Mouse (Mus musculus): ENCODE data around the gene Nebl. TPM values are rescaled to one million over a fixed set of nuclear protein-coding genes. Genes with fewer than 3 reads are reported as not detected.

Gene Nebl
- polyA plus RNA-seq, 1 experiment from 2014 or later: 4.4 TPM

DNA sequence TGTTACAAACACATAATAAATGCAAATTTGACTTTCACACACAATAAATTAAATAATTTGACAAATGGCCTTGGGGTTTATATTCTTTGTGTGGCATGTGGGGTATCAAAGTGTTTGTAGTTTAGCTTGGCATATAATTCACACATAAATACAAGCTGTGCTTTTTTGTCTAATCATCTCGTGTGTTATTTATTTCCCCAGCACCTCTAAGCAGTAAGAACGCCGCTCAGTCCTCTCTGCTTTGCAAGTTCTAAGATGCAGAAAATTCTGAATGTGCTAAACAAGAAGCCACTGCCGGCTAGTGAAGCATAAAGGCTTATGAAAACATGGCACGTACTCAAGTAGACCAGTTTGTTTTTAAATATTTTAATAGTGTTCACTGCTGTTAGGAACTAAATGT, 6.9 kb downstream of the Nebl start:
- no peak for ATAC-seq (ENCODE audit: insufficient read depth, low FRiP score, low read depth)
- H3K27ac ChIP-seq: no peak overlapping the region
- no peaks in the 10 kb centered on the region for H3K4me1 ChIP-seq
- no peaks in the 10 kb centered on the region for H3K36me3 ChIP-seq
- 75% methylated on average over 5 of the region's 5 CpGs for WGBS
- no peak overlapping the region for H3K4me2 ChIP-seq
- no peaks in the 10 kb centered on the region for H3K9me3 ChIP-seq
- no peak overlapping the region for H3K9ac ChIP-seq
- no peak overlapping the region for H3K4me3 ChIP-seq (replicated peaks)
- H3K27me3 ChIP-seq (replicated peaks): no peaks in the 10 kb centered on the region; the same call in 1 of the 2 replicates

DNA sequence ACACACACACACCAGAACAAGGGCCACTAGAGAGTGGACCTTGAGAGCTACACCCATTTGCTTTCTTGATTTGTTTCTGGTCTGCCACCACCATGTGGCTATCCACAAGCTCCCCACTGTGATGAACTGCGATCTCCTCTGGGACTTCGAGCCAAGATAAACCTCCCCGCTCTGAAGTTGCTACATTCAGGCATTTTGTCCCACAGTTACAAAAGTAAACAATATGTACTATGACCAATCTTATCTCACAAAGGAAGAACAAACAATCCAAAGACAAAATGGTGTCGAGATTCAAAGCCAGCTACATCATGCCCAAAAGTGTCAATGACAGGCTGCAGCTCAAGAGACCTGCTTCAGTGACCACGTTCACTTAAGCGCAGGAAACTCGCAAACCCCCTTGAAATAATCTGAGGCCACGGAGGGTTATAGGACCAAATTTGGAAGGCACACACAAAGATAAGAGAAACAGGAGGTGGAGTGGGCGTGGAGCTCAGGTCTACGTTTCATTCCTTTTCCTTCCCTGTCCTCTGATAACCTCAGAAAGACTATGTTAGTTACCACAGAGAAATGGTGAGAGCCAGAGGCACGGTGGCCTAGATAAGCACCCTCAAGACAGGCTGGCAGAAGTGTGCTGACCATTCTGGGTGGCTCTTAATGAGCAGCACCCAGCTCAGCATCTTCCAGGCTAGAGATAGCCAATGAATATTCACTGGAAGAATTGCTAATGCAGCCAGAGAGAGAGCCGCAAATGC, 7.8 kb downstream of the Nebl start:
- Histone ChIP-seq H3K4me1 (no peaks in the 10 kb centered on the region), H3K9me3 (no peaks in the 10 kb centered on the region), H3K36me3 (no peaks in the 10 kb centered on the region), H3K4me2 (no peak overlapping the region), H3K27me3 (replicated peaks) (no peaks in the 10 kb centered on the region), H3K9ac (no peak overlapping the region), H3K27ac (no peak overlapping the region), H3K4me3 (replicated peaks) (no peak overlapping the region)
- 58% methylated on average over 12 of the region's 12 CpGs for WGBS
- no peak for ATAC-seq (ENCODE audit: insufficient read depth, low FRiP score, low read depth)

DNA sequence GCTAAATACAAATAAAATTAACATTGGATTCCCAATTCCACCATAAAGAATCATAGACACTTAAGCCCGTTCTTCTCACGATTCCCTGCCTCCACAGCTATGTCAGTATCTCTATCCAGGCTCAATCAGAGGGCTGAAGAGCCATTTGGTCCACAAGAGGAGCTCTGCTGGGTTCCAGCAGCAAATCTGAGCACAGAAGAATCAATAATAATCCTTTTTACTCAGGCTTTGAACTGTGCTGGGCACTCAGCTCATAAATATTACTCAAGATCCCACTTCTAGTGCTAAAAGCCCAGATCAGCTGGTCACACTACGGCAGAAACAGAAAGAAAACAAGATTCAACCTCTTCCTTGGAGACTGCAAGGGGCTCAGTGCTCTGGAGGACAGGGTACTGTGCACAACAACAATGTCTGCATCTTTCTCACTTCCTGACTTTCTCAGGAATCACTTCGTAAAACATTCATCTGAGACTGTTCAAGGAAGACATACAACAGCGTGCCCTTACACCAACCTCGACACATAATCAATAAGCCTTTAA, 10.0 kb downstream of the Nebl start:
- no peaks in the 10 kb centered on the region for H3K36me3 ChIP-seq
- H3K9me3 ChIP-seq: no peaks in the 10 kb centered on the region
- H3K4me1 ChIP-seq: no peaks in the 10 kb centered on the region
- H3K4me2 ChIP-seq: no peak overlapping the region
- 50% methylated on average over 6 of the region's 6 CpGs for WGBS
- no peaks in the 10 kb centered on the region for H3K27me3 ChIP-seq (replicated peaks)
- H3K4me3 ChIP-seq (replicated peaks): no peak overlapping the region
- H3K9ac ChIP-seq: no peak overlapping the region
- ATAC-seq (ENCODE audit: insufficient read depth, low FRiP score, low read depth): no peak
- no peak overlapping the region for H3K27ac ChIP-seq

DNA sequence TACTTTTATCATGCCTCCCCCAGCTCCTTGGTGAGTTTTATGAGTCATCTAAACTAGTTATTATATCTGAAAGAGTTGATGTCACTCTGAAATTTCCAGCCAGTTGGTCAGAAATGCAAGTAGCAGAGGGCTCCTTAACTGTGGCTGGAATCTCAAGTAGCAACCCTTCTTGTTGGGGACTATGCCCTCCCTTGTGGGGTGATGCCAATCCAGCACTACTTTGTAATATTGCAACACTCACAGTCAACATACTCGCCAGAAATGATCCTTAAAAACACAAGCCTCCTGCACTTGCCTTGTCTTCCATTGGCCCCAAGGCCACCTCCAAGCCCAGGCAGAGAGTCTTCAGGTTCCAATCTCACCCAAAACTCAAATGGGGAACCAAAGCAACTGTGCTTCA, 13.0 kb downstream of the Nebl start:
- Histone ChIP-seq H3K4me1 (no peaks in the 10 kb centered on the region), H3K36me3 (no peaks in the 10 kb centered on the region), H3K27ac (no peak overlapping the region), H3K9ac (no peak overlapping the region), H3K9me3 (no peaks in the 10 kb centered on the region), H3K4me3 (replicated peaks) (no peak overlapping the region), H3K27me3 (replicated peaks) (no peaks in the 10 kb centered on the region), H3K4me2 (no peak overlapping the region)
- ATAC-seq (ENCODE audit: insufficient read depth, low FRiP score, low read depth): no peak
- 74% methylated on average over 1 of the region's 1 CpGs for WGBS

DNA sequence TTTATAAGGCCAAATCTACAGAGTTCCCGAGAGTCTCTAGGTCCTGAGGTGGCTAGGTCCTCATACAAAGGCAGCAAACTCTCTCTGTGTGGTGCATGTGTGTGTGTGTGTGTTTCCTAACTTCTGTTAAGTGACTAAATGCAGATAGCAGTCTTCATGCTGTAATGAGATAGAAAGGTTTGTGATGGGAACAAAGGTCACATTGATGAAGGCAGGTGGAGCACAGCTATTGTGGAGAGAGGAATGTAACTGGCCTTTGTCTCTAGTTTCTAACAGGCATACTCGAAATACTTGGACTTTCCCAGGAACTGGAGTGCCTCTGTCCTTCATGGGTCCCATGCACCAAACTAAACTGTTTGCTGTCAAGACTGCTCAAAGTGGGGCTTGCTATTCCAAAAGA, 14.1 kb downstream of the Nebl start:
- Histone ChIP-seq H3K9ac (no peak overlapping the region), H3K27me3 (replicated peaks) (no peaks in the 10 kb centered on the region), H3K27ac (no peak overlapping the region), H3K36me3 (no peaks in the 10 kb centered on the region), H3K9me3 (no peaks in the 10 kb centered on the region), H3K4me2 (no peak overlapping the region), H3K4me1 (no peaks in the 10 kb centered on the region), H3K4me3 (replicated peaks) (no peak overlapping the region)
- 41% methylated on average over 2 of the region's 2 CpGs for WGBS
- ATAC-seq (ENCODE audit: insufficient read depth, low FRiP score, low read depth): no peak

DNA sequence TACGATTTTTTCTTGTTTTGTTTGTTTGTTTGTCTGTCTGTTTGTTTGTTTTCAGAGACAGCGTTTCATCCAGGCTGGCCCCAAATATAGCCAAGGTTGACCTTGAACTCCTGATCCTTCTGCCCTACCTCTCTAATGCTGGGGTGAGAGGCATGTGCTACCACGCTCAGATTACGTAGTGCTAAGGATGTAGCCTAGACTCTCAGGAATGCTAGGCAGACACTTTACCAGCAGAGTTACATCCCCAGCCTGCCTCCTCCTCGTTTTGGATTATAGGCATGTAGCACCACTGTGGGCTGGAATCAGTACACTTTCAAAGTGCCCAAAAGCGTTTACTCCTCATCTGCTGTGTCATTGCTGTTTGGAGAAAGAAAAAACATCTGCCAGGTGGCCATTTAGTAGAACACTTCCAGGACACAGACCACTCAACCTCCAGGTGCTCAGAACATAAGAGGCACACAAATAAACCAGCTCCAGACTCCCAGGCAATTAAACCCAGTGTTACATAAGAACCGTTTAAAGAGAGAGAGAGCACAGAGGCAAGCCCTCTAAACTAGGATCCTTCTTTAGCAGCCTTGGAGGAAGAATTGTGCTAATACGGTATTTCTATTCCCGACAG, 16.0 kb downstream of the Nebl start:
- Histone ChIP-seq H3K4me3 (replicated peaks) (no peak overlapping the region), H3K9ac (no peak overlapping the region), H3K4me2 (no peak overlapping the region), H3K36me3 (no peaks in the 10 kb centered on the region), H3K27ac (no peak overlapping the region), H3K4me1 (no peaks in the 10 kb centered on the region), H3K9me3 (no peaks in the 10 kb centered on the region), H3K27me3 (replicated peaks) (no peaks in the 10 kb centered on the region)
- no peak for ATAC-seq (ENCODE audit: insufficient read depth, low FRiP score, low read depth)
- 69% methylated on average over 9 of the region's 9 CpGs for WGBS

DNA sequence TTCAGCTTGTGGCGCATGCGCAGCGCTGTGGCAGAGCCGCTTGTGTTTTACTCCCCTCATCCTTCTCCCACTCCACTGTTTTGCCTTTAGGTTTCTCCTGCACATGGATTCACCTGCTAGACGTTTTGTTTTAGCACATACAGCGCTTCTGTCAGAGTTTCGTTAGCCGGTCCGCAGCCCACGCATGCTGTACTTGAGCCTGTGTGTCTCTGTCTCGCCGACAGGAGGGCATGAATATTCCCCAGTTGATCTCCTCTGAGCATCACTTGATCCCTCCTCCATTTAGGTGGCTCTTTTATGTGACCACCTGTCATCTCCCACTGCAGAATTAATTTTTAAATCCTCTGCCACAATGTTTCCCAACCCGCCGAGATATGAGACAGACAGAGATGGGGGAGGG, 16.6 kb downstream of the Nebl start:
- ATAC-seq (ENCODE audit: insufficient read depth, low FRiP score, low read depth): no peak
- no peak overlapping the region for H3K4me2 ChIP-seq
- H3K9ac ChIP-seq: no peak overlapping the region
- no peak overlapping the region for H3K4me3 ChIP-seq (replicated peaks)
- H3K9me3 ChIP-seq: no peaks in the 10 kb centered on the region
- H3K36me3 ChIP-seq: no peaks in the 10 kb centered on the region
- no peaks in the 10 kb centered on the region for H3K27me3 ChIP-seq (replicated peaks)
- H3K4me1 ChIP-seq: no peaks in the 10 kb centered on the region
- H3K27ac ChIP-seq: no peak overlapping the region
- 89% methylated on average over 14 of the region's 14 CpGs for WGBS

DNA sequence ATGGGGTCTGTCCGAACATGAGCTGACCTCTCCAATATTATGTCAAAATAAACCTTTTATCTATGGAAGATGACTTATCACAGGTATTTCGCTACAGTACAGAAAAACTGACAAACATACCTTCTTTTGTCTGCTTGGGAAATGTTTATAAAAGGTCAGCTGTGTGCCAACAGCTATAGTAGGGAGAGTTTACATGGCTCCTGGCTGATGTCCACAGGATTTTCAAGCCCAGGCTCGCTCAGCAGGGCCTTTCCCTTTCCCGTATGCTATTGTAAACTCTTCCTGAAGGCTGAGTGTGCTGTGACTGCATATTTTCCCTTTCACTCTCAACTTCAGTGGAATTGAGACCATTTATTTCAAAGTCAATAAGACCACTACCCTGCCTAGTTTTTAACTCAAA, 17.1 kb downstream of the Nebl start:
- no peaks in the 10 kb centered on the region for H3K9me3 ChIP-seq
- 40% methylated on average over 4 of the region's 4 CpGs for WGBS
- no peaks in the 10 kb centered on the region for H3K27me3 ChIP-seq (replicated peaks)
- no peak for ATAC-seq (ENCODE audit: insufficient read depth, low FRiP score, low read depth)
- H3K9ac ChIP-seq: no peak overlapping the region
- no peak overlapping the region for H3K27ac ChIP-seq
- H3K4me2 ChIP-seq: no peak overlapping the region
- H3K36me3 ChIP-seq: no peaks in the 10 kb centered on the region
- no peaks in the 10 kb centered on the region for H3K4me1 ChIP-seq
- no peak overlapping the region for H3K4me3 ChIP-seq (replicated peaks)

DNA sequence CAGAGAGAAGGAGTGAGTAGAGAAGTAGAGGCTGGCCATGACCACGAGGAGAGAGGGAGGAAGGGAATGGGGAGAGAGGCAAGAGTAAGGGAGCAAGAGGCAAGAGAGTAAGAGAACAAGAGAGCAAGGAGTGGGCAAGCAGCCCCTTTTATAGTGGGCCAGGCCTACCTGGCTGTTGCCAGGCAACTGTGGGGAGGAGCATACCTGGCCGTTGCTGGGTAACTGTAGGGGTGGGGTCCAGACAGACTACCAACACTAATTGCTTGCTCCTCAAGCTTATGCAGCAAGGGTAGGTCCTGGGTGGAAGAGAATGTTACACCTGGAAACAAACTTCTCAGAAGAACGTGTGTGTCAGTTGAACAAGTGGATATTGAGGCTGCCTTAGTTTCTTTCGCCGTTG, 20.0 kb downstream of the Nebl start:
- H3K27ac ChIP-seq: no peak overlapping the region
- no peak overlapping the region for H3K4me2 ChIP-seq
- H3K9ac ChIP-seq: no peak overlapping the region
- no peaks in the 10 kb centered on the region for H3K4me1 ChIP-seq
- H3K4me3 ChIP-seq (replicated peaks): no peak overlapping the region
- no peaks in the 10 kb centered on the region for H3K9me3 ChIP-seq
- 83% methylated on average over 5 of the region's 5 CpGs for WGBS
- ATAC-seq (ENCODE audit: insufficient read depth, low FRiP score, low read depth): no peak
- H3K36me3 ChIP-seq: no peaks in the 10 kb centered on the region
- no peaks in the 10 kb centered on the region for H3K27me3 ChIP-seq (replicated peaks)

DNA sequence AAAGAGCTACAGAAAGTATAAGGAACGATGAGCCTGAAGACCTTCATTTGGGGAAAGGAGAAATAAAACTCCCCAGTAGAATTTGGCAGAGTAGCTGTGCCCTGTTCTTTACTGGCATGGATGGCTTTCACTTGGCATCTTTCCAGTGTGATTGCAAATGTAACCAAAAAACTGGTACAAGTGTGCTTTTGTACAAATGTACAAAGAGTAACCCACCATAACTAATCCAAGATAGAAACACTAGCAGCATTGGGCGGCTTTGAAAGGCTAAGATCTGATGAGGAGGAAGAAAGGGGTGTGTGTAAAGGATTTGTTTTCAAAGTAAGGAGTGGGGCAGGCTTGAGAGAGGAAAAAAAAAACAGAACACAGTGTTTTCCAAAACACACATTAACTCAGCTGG, 21.2 kb downstream of the Nebl start:
- ATAC-seq (ENCODE audit: insufficient read depth, low FRiP score, low read depth): no peak
- Histone ChIP-seq H3K9me3 (no peaks in the 10 kb centered on the region), H3K36me3 (no peaks in the 10 kb centered on the region), H3K4me3 (replicated peaks) (no peak overlapping the region), H3K27me3 (replicated peaks) (no peaks in the 10 kb centered on the region), H3K4me2 (no peak overlapping the region), H3K9ac (no peak overlapping the region), H3K4me1 (no peaks in the 10 kb centered on the region), H3K27ac (no peak overlapping the region)
- 71% methylated on average over 2 of the region's 2 CpGs for WGBS

DNA sequence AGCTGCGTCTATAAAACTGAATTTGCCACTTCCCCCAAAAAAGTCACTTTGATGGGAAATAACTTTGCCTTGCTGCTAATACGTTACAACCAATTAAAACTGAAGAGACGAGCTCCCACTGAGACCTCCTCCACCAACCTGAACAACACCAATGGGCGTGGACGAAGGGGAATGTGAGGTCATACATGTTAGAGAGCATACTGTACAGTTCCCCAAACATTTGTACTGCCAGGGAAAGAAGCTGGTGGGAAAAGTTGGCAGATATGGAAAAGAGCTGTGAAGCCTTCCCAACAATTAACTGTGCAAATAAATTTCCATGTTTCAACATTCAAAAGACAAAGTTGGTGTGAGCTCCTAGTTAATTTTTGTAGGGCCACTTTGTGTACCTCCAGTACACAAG, 25.3 kb downstream of the Nebl start:
- WGBS: 75% methylated on average over 5 of the region's 5 CpGs
- Histone ChIP-seq H3K4me1 (no peaks in the 10 kb centered on the region), H3K4me3 (replicated peaks) (no peak overlapping the region), H3K27me3 (replicated peaks) (no peaks in the 10 kb centered on the region), H3K36me3 (no peaks in the 10 kb centered on the region), H3K4me2 (no peak overlapping the region), H3K9me3 (no peaks in the 10 kb centered on the region), H3K27ac (no peak overlapping the region), H3K9ac (no peak overlapping the region)
- ATAC-seq (ENCODE audit: insufficient read depth, low FRiP score, low read depth): no peak

DNA sequence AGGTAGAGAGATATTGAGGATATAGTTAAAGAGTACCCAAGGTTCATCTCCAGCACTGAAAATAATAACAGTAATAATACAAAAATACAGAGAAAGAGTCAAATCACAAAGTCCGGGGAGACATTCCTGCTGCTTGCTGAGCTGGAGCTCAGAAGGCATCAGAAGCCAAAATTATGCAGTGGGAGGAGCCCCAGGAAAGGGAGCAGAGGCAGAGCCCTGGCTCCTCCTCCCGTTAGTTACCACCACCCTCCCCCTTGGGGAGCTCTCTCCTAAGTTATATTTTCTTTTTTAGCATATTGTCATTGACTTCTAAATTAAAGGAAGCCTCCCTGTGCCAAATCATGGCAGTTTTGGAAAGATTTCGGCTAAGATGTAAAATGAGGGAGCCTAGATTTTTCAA, 25.8 kb downstream of the Nebl start:
- Histone ChIP-seq H3K4me1 (no peaks in the 10 kb centered on the region), H3K36me3 (no peaks in the 10 kb centered on the region), H3K4me3 (replicated peaks) (no peak overlapping the region), H3K4me2 (no peak overlapping the region), H3K9ac (no peak overlapping the region), H3K27ac (no peak overlapping the region), H3K9me3 (no peaks in the 10 kb centered on the region), H3K27me3 (replicated peaks) (no peaks in the 10 kb centered on the region)
- WGBS: 61% methylated on average over 3 of the region's 3 CpGs
- no peak for ATAC-seq (ENCODE audit: insufficient read depth, low FRiP score, low read depth)

Data from stomach, embryonic 15.5 days (tissue).